Mouse (Mus musculus): ENCODE data around the gene Mdm2. TPM values are rescaled to one million over a fixed set of nuclear protein-coding genes. Genes with fewer than 3 reads are reported as not detected.
A peak's percentile ranks its signal among the peaks of the same experiment; 100 is the strongest.

The Mdm2 gene
- total RNA-seq, 1 experiment from 2014 or later: 108 TPM

GRCm38 (mm10) chr10:117649292-117650041 is 61.1 kb downstream of the Mdm2 start:
- ATAC-seq (replicated peaks in 1 of 2; ENCODE audit: insufficient read depth in 1 of 2, low FRiP score in 2 of 2, low TSS enrichment in 1 of 2, low read depth in 1 of 2, poor library complexity in 2 of 2, severe bottlenecking in 2 of 2): no peak

GRCm38 (mm10) chr10:117648643-117649042 is 61.9 kb downstream of the Mdm2 start:
- ATAC-seq (replicated peaks in 1 of 2; ENCODE audit: insufficient read depth in 1 of 2, low FRiP score in 2 of 2, low TSS enrichment in 1 of 2, low read depth in 1 of 2, poor library complexity in 2 of 2, severe bottlenecking in 2 of 2): no peak

GRCm38 (mm10) chr10:117647964-117648472 is 62.5 kb downstream of the Mdm2 start:
- ATAC-seq (replicated peaks in 1 of 2; ENCODE audit: insufficient read depth in 1 of 2, low FRiP score in 2 of 2, low TSS enrichment in 1 of 2, low read depth in 1 of 2, poor library complexity in 2 of 2, severe bottlenecking in 2 of 2): no peak

- no peak for ATAC-seq (replicated peaks in 1 of 2; ENCODE audit: insufficient read depth in 1 of 2, low FRiP score in 2 of 2, low TSS enrichment in 1 of 2, low read depth in 1 of 2, poor library complexity in 2 of 2, severe bottlenecking in 2 of 2)
Measured at GRCm38 (mm10) chr10:117647158-117647505, 63.4 kb downstream of the Mdm2 start.

- ATAC-seq (replicated peaks in 1 of 2; ENCODE audit: insufficient read depth in 1 of 2, low FRiP score in 2 of 2, low TSS enrichment in 1 of 2, low read depth in 1 of 2, poor library complexity in 2 of 2, severe bottlenecking in 2 of 2): no peak
Measured at GRCm38 (mm10) chr10:117646482-117647157, 63.9 kb downstream of the Mdm2 start.

GRCm38 (mm10) chr10:117645487-117645964 is 65.0 kb downstream of the Mdm2 start:
- no peak for ATAC-seq (replicated peaks in 1 of 2; ENCODE audit: insufficient read depth in 1 of 2, low FRiP score in 2 of 2, low TSS enrichment in 1 of 2, low read depth in 1 of 2, poor library complexity in 2 of 2, severe bottlenecking in 2 of 2)

GRCm38 (mm10) chr10:117644828-117645227 is 65.7 kb downstream of the Mdm2 start:
- ATAC-seq (replicated peaks in 1 of 2; ENCODE audit: insufficient read depth in 1 of 2, low FRiP score in 2 of 2, low TSS enrichment in 1 of 2, low read depth in 1 of 2, poor library complexity in 2 of 2, severe bottlenecking in 2 of 2): no peak

GRCm38 (mm10) chr10:117644429-117644748 is 66.2 kb downstream of the Mdm2 start:
- no peak for ATAC-seq (replicated peaks in 1 of 2; ENCODE audit: insufficient read depth in 1 of 2, low FRiP score in 2 of 2, low TSS enrichment in 1 of 2, low read depth in 1 of 2, poor library complexity in 2 of 2, severe bottlenecking in 2 of 2)

- no peak for ATAC-seq (replicated peaks in 1 of 2; ENCODE audit: insufficient read depth in 1 of 2, low FRiP score in 2 of 2, low TSS enrichment in 1 of 2, low read depth in 1 of 2, poor library complexity in 2 of 2, severe bottlenecking in 2 of 2)
Measured at GRCm38 (mm10) chr10:117643711-117644428, 66.7 kb downstream of the Mdm2 start.

GRCm38 (mm10) chr10:117643302-117643701 is 67.3 kb downstream of the Mdm2 start:
- ATAC-seq (replicated peaks in 1 of 2; ENCODE audit: insufficient read depth in 1 of 2, low FRiP score in 2 of 2, low TSS enrichment in 1 of 2, low read depth in 1 of 2, poor library complexity in 2 of 2, severe bottlenecking in 2 of 2): no peak

- ATAC-seq (replicated peaks in 1 of 2; ENCODE audit: insufficient read depth in 1 of 2, low FRiP score in 2 of 2, low TSS enrichment in 1 of 2, low read depth in 1 of 2, poor library complexity in 2 of 2, severe bottlenecking in 2 of 2): no peak
Measured at GRCm38 (mm10) chr10:117642491-117643262, 67.9 kb downstream of the Mdm2 start.

GRCm38 (mm10) chr10:117642201-117642450 is 68.4 kb downstream of the Mdm2 start:
- no peak for ATAC-seq (replicated peaks in 1 of 2; ENCODE audit: insufficient read depth in 1 of 2, low FRiP score in 2 of 2, low TSS enrichment in 1 of 2, low read depth in 1 of 2, poor library complexity in 2 of 2, severe bottlenecking in 2 of 2)

GRCm38 (mm10) chr10:117641400-117642200 is 69.0 kb downstream of the Mdm2 start:
- ATAC-seq (replicated peaks in 1 of 2; ENCODE audit: insufficient read depth in 1 of 2, low FRiP score in 2 of 2, low TSS enrichment in 1 of 2, low read depth in 1 of 2, poor library complexity in 2 of 2, severe bottlenecking in 2 of 2): no peak

- peak in 1 of 2 experiments; percentile 6; a peak in 2 of 4 replicates for ATAC-seq (replicated peaks in 1 of 2; ENCODE audit: insufficient read depth in 1 of 2, low FRiP score in 2 of 2, low TSS enrichment in 1 of 2, low read depth in 1 of 2, poor library complexity in 2 of 2, severe bottlenecking in 2 of 2)
Measured at GRCm38 (mm10) chr10:117640595-117641078, 69.9 kb downstream of the Mdm2 start.

GRCm38 (mm10) chr10:117639899-117640594 is 70.5 kb downstream of the Mdm2 start:
- ATAC-seq (replicated peaks in 1 of 2; ENCODE audit: insufficient read depth in 1 of 2, low FRiP score in 2 of 2, low TSS enrichment in 1 of 2, low read depth in 1 of 2, poor library complexity in 2 of 2, severe bottlenecking in 2 of 2): peak; percentile 71 to 82

- no peak for ATAC-seq (replicated peaks in 1 of 2; ENCODE audit: insufficient read depth in 1 of 2, low FRiP score in 2 of 2, low TSS enrichment in 1 of 2, low read depth in 1 of 2, poor library complexity in 2 of 2, severe bottlenecking in 2 of 2)
Measured at GRCm38 (mm10) chr10:117639221-117639599, 71.3 kb downstream of the Mdm2 start.

Measured in hematopoietic stem cell, adult 5-6 weeks (primary cell).